Mouse (Mus musculus) kidney, postnatal 14 days (tissue): ENCODE results near the gene Mysm1.

ENCODE experiments used
- DNase-seq: peaks from one replicate; pipeline ENCODE4 v3.0.0; 2022; ENCODE audit warnings: mixed read lengths

Mysm1 gene

DNA sequence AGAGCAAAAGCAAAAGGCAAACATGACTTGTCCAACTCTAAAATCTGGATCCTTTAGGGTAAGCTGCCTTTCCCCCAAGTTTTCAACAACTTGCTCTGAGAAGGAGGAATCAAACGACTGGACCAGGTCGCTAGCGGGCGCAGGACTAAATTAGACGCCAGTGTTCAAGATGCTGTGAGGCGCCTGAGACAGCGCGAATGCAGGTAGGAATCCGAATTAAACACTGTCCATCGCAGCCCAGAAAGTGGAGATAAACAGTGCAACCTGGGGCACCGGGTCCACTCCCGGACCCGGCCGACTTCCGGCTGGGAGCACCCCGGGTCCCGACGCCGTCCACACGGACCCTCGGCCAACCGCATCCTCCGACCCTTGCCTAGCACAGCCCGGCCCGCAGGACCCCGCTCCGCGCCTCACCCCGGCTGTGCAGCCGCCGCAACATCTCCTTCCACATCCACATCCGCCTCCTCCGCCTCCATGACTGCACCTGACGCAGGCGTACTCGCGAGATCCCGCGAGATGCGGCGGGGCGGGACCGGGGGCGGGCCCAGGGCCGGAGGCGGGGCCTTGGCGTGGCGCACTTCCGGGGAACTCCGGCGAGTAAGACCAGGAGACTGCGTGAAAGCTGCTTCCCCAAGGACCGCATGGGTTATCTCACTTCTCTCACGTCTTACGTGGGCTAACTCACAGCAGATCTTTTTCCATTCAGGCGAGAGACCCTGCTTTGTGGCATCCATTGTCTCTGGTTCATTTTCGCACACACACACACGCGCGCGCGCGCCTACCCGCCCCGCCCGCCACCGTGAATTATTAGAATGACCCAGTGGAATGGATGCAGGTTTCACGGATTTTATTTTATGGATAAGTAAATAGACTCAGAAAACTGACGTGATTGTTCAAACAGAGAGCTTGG, at the start of gene Mysm1:
Gene Mysm1 (minus strand): TSS at position 511 of the 910 bp plus-strand sequence.
- DNase-seq, result peak; percentile 96

GRCm38 (mm10) chr4:95025847-95026600, 47.1 kb upstream of the Mysm1 start:
- no peak for DNase-seq

DNA sequence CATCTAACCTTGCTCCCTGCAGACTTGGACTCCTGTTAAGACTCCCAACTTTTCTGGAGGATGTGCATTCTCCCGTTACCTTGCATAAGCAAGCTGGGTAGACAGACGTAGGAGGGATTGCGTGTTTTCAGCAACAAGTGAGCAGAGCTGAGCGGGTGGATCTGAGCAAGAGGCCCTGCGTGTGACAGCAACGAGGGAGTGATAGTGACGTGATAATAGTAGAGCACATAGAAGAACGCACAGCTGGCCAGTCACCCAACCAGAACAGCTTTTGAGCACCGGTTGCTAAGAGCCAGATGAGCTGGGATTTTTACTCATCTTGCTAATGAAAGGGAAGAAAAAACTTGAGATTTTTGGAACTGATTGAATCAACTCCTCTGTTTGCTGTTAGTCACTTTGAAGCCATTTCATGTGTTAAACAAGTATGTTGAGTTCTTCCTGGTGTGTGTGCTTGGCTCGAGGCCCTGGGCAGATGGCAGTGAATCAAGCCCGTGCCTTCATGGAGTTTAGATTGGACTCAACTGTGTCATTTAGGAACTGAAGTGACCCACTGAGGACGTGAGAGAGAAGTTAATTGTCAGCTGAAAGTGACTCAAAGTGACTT, 44.6 kb upstream of the Mysm1 start:
- no peak for DNase-seq

DNA sequence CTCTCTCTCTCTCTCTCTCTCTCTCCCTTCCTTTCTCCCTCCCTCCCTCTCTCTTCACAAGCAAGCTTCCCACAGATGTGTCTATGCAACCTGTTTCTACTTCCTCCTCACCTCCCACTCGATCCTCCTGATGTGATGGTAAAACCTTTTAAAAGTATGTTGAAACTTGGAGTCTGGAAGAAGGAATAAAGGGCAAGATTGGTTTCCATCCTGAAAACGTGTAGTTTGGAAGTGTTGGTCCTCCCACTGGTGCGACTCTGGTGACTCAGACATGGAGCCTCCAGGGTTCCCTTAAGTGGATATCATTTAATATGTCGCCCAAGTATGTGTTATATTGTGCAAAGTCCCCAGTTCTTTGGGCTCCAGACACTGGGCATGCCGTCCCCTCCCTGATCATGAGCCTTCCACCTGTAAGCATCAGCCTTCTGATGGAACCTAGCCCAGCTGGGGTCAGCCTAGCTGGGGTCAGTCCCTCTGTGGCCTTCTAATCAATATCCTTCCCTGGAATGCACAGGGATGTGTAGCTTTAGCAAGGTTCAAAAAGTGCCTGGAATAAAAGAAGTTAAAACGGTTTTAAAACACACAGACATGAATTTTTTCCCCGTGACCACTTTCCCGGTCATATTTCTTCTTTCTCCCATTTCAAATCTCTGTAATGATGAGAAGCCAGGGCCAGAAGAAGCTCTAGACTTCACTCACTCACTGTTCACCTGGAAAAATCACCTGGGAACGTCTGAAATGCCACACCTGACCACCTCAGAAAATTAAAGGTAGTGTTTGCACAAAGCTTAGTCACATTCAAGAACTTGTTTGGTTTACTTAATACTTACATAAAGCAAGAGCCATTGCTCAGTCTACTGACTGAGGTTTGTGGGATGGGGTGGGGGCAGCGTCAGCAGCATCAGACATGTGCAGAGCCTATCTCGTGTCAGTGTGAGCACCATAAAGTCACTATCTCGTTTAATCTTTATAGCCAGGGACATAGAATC, 43.0 kb upstream of the Mysm1 start:
- DNase-seq, result no peak

GRCm38 (mm10) chr4:95020201-95020600, 41.3 kb upstream of the Mysm1 start:
- DNase-seq, result no peak

DNA sequence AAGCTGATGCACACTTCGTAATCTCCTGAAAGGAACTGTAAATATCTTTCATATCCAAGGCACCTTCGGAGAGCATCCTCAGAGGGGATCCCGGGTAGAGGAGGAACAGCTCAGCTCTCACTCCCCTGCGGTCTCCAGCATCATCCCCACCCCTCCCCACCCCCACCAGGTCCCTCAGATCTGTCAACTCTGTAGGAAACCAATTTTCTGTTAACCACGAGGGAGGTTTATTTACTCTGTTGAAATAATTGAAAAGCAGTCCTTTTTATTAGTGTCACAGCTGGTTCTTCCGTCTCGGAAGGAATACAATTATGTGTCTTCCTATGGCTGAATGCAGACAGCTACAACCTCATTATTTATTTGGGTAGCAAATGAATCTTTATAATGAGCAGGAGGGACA, 39.3 kb upstream of the Mysm1 start:
- DNase-seq, result no peak

DNA sequence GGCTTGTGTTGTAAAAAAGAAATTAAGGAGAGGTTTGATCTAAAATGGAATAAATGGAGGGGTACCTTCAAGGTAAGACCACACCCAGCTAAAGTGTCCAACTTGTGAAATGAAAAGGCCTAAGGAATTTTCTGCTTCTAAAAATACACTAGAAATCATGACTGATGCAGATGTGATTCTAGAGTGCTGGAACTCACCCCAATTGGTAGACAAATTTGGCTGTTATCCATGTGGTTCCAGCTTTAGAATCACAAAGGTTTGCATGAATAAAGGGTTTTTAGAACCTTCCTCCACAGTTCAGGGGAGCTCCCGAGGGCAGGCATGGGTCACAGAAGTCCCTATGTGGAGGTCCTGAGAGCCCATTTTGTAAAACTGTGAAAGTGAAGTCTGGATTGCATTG, 33.8 kb upstream of the Mysm1 start:
- DNase-seq, result no peak

- no peak for DNase-seq
Observed at GRCm38 (mm10) chr4:95012256-95012655, 33.4 kb upstream of the Mysm1 start.

DNA sequence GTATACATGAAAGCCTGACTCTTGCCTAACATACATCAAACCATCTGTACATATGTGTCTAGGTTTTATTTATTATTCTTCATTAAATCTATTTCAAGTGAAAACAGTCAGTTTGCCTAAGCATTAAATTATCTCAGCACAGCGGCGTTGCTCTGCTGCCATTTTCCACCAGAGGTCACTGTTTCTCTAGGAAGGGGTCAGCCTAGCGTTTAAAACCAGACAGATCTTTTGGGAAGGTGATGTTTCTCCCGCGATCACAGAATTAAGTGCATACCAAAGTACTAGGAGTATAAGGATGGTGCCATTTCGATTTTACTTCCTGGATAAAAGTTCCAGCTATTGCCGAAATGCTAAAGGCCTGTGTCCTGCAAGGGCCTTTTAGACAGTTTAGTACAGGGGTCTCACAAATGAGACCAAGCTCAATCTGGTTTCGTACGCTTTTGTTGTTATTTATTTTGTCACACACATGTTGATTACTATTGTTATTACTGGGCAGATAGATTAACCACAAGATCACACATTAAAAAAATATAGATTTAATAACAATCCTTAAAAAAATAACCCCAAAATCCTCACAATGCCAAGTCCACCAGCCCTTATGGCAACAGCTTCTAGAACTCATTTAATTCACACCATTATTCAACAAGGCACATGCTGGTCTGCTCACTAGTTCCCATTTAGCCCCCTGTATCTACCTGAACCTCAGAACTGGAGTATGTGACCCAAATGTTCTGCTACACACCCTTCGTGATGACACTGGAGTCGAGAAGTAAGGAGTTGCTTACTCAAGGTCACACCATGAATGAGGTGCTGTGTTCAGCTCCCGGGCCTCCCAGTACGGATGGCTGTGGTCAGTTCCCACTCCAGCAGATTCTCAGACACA, 29.5 kb upstream of the Mysm1 start:
- peak; percentile 69 for DNase-seq

DNA sequence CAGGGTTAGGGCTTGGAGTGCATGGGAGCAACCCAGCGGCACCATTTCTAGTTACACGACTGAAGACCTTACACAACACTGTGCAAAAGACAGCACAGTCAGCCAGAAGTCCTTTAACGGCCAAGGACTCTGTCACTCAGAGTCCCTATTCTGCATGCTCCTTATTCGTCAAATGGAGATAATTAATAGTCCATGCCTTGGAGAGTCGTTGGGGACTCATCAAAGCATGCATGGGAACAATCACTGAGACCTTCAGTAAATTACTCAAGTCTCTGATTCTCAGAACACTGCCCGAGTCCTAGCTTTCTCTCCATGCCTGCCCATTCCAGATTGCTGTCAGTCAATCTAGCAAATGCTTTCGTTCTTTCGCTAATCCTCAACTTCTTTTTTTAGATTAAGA, 28.9 kb upstream of the Mysm1 start:
- no peak for DNase-seq

DNA sequence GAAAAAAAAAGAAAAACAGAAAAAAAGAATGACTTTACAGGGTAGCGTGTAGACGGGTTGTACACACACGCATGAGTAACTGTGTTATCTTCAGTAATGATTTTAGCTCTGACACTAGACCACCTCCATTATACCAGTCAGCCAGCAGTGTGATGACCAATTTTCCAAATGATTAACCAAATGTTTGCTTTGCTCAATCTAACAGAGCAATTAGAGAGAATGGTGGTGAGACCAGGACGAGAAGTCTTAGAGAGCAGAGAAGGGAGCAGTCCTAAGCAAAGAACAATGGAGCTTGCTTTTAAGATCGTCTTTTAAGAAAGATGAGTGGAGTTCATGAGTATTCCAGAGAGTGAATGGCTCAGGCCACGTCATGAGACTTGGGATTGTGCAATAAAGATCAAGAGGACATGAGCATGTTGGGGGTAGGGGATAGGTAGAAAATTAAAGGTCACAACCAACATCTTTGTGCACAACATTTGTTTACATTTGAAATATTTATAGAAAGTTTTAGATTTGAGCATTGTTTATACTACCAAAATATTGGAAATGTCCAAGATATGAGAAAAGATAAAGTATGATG, 26.4 kb upstream of the Mysm1 start:
- DNase-seq, result no peak

GRCm38 (mm10) chr4:95001043-95001775, 22.3 kb upstream of the Mysm1 start:
- no peak for DNase-seq

DNA sequence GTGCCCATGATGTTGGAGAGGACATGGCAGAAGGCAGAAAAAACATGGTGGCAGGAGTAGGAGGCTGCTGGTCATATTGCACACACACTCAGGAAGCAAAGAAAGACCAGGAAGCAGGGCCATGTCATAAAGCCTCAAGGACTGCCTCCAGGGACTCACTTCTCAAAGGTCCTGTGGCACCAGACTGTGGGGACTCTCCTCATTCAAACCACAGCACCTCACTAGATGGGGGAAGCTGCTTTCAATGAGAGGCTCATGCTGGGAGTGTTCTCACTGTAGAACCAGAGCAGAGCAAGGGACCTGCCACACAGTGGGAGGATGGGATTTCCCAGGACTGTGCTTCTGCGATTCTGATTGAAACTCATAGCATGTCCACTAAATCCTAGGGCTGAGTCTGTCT, 21.2 kb upstream of the Mysm1 start:
- no peak for DNase-seq

- DNase-seq, result no peak
Observed at GRCm38 (mm10) chr4:94999249-94999648, 20.3 kb upstream of the Mysm1 start.

GRCm38 (mm10) chr4:94995862-94996261, 17.0 kb upstream of the Mysm1 start:
- DNase-seq, result no peak

DNA sequence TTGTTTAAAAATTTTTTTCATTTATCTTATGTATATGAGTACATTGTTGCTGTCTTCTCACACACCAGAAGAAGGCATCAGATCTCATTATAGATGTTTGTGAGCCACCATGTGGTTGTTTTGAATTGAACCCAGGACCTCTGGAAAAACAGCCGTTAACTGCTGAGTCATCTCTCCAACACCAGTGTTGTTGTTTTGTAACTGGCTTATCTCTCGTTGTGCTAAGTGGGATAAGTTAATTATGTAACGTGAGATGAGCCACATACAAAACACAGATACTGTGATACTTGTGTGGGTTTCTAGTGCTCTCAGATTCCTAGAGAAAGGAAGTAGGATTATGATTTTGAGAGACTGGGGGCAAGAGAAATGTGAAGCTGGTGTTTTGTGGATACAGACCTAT, 11.3 kb upstream of the Mysm1 start:
- DNase-seq, result no peak

DNA sequence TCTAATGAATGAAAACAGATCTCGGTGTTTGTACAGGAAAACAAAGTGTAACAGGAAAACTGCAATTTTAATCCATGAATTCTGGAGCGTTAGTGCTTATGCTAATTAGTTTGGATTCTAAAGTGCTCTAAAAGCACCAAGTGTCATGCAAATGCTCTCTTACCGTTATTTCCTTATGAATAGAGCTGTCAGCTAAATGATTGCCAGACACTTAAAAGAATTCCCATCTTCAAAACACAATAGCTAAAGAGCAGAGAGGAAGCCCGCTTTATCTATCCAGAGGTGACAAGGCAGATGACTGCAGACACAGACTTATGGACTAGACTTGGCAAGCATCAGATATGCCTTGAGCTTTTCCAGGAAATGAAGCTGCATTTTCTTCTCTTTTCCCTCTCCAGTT, 8.8 kb upstream of the Mysm1 start:
- DNase-seq, result no peak

DNA sequence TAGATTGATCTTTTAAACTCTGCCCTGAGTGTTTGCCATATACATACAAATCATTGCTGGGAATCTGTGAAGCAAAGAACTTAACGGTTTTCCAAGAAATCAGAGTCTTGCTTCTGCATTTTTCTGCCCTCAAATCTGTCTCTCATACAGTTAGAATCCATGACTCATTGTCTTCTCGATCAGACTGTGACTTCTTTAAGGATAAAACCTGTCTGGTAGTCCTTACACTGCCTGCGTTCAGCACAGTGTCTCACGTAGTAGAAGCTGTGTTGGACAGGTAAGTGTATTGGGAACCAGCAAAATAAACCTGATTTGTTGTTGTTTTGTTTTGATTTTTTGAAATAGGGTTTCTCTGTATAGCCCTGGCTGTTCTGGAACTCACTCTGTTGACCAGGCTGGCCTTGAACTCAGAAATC, 608 bp upstream of the Mysm1 start:
- DNase-seq, result no peak

- no peak for DNase-seq
Observed at GRCm38 (mm10) chr4:94973321-94973720, 5.6 kb downstream of the Mysm1 start.

- DNase-seq, result no peak
Observed at GRCm38 (mm10) chr4:94952773-94953172, 26.1 kb downstream of the Mysm1 start.
